Mouse (Mus musculus) frontal cortex, adult (tissue): Measurements from ENCODE around the gene Vps33b.
A peak's percentile ranks its signal among the peaks of the same experiment; 100 is the strongest.

Source experiments
- ATAC-seq: cut with Nextera tagmentation; 2 replicates; pipeline ENCODE4 v1.9.2; 2017; ENCODE audit warnings: mild to moderate bottlenecking, moderate library complexity, mixed read lengths; ENCODE audit not compliant: low TSS enrichment

The Vps33b gene

DNA sequence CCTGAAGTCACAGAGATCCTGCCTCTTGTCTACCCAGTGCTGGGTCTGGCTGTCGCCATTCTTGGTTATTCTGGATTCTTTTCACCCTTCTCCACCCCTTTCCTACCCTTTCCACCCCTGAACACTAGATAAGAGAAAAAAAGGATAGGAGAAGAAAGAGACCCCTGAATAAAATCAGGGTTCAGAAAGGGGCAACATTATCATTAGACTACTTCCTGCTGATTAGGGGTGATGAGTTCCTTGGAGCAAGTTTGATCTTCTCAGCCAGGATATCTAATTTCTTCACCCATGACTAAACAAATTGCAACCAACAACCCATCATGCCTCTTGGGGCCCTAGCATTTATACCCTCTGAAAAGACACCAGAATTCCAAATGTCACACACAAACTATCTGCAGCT lies 1.7 kb upstream of the Vps33b start:
- ATAC-seq = no peak

DNA sequence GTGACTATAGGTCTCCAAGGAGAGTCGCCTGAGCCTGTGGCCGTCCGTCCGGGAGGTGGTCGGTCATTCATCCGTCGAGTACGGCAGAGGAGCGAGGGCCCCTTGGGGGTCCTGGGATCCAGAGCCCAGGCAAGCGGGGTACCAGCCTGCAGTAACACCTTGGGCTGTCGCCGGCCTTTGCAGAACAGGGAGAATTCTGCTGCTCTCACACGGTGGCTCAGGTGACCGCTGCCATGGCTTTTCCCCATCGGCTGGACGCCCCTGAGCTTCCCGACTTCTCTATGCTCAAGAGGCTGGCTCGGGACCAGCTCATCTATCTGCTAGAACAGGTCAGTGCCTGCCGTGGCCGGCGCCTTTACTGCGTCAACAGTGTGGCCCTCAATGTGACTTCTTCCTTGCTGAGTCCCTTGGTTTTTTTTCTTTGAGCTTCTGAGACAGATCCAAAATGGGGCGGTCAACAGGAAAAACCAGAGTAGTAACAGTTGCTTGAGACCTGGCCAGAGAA lies 354 bp downstream of the Vps33b start:
- ATAC-seq = no peak

DNA sequence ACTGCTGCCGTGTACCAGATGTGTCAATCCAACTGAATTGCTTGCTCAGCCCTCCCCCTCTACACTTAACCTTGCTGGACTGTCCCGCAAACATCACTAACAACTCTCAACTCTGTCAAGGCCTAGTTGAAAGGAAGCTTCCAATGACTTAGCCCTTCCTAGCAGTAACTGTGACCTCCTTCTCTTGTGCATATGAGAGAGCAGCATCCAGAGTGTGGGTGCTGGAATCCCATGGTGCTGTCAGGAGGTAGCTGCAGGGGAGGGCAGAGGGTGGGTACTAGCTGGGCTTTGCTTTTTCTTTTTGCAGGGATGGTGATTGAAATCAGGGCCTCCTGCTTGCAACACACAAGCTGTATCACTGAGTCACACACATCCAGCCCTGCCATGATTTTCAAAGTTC lies 4.0 kb downstream of the Vps33b start:
- ATAC-seq = no peak

DNA sequence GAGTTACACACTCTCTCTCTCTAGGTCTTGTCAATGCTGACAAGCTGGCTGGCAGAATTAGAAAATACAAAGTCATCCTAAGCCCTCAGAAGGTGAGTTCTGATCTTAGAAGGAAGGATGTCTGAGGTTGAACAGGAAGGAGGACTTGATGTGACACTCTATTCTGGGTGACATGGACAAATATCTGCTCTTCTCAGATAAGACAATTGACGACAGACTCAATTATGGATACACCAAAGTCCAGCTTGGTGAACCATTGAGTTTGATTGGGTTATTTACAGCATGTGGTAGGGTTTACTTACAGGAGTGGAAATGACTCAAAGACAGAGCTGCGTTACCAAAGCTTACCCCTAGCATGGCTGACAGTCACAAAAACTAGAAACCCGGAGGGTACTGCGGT lies 6.9 kb downstream of the Vps33b start:
- ATAC-seq = no peak

DNA sequence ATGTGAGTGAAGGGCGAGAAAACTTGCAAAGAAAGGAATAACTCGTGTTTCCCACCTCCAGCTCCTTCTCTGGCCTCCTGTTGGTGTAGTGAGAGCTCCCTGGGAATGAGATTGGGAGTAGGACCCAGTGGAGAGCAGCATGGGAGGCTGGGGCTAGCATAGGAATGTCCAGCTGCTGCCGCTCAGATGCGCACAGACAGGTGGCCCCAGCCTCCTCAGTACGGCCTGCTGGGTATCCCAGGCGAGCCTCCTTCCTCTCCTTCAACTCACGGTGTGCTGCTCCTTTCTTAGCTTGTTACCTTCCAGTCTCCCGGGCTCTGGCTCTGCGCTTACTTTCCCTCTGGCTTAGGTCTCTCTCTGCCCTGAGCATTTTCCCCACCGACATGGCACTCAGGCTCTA lies 10.6 kb downstream of the Vps33b start:
- ATAC-seq = no peak

DNA sequence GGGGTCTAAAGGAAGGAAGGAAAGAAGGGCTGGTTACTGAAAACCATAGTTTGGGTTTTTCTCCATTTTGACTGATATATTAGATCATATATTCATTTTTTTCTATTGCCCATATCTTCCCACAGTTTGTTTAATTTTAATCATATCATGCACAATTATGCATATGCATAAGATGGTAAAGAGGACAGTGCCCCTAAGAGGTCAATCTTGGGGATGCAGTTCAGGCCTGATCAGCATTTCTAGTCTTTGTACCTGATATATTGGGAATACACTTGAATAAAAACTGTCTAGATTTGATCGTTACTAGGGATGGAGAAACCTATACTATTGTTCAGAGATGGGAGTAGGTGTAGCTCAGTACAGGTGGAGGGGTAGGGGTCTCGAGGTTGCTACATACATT lies 11.5 kb downstream of the Vps33b start:
- ATAC-seq = no peak

DNA sequence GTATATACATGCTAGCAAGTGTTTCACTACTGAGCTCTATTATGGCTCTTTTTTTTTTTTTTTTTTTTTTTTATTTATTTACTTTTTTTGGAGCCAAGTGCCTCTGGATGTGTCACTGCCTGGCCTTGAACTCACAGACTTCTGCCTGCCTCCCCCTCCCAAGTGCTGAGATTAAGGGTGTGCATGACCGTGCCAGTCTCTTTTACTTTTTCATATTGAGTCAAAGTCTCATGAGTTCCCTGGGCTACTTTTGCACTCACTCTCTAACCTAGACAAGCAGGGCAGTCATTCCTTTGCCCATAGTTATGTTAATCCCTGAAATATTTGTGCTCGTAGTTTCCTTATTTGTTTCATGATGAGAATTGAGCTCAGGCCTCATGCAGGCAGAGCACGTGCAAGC lies 12.2 kb downstream of the Vps33b start:
- ATAC-seq = no peak

DNA sequence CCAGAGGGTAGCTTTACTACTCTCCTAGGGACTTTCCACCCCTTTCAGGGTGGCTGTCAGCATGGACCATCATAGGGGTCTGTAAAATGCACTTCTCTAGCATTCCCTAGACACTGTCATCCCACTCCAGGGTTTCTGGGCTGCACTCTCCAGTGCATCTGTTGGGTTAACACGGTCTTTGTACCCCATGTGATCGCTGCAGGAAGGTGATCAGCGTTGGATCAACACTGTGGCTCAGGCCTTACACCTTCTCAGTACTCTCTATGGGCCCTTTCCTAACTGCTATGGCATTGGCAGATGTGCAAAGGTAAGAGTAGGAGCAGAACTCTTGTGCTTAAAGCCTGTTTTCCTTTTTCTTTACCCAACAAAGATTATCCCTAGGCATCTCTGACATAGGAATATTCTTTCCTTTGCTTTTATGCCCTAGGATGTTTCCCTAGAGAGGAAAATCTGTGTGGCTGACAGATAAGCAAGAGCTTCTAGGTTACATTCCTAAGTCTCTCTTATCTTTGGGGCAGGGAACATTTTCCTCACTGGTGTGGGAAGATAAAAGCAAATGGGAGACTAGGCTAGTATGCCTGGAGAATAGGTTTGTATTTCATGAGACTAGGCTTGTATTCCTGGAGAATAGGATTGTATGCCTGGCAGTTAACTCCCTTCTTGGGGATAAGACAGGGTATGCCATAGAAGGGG lies 13.9 kb downstream of the Vps33b start:
- no peak for ATAC-seq

DNA sequence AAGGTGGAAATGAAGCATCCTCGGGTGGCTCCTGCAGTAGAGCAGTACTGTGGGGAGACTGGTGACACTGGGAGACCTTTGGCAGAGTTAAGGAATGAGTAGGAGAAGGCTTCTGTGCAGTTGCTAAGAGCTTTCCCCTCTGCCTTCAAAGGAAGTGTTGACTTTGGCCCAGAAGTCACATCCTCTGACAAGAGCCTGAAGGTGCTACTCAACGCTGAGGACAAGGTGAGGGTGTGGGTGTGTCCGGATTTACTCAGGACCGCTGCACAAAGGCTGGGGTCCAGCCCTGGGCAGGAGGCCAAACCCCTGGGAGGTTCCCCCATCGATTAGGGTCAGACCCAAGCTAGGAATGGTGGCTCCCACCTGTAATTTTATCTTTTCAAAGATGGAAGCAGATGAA lies 14.9 kb downstream of the Vps33b start:
- no peak for ATAC-seq

DNA sequence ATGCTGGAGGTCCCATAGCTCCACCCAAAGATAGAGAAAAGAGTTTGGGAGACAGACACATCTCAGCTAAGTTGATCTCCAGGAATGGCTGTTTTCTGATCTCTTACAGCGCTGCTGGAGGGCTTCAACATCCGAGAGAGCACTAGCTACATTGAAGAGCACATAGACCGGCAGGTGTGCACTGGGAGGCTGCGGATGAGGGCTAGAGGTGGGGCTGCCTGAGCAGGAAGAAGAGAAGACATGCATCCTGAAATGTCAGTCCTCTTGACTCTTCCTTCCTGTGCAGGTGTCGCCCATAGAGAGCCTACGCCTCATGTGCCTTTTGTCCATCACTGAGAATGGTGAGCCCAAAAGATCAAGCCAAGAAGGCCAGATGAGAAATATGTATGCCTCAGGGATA lies 16.3 kb downstream of the Vps33b start:
- ATAC-seq = no peak

DNA sequence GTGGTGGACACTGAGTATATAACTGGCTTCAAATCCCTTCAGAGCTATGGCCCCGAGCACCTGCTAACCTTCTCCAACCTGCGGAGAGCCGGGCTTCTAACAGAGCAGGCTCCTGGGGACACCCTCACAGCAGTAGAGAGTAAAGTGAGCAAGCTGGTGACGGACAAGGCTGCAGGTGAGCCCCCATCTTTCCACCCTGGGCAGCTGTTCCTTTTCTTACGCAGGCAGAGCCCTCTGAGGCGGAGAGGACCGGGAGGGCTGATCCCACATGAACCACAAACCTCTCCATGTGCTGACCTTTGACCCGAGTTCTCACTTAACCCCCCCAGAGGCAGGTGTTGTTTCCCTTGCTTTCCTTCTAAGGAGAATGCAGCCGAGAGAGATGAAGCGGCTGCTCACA lies 18.3 kb downstream of the Vps33b start:
- ATAC-seq = no peak

DNA sequence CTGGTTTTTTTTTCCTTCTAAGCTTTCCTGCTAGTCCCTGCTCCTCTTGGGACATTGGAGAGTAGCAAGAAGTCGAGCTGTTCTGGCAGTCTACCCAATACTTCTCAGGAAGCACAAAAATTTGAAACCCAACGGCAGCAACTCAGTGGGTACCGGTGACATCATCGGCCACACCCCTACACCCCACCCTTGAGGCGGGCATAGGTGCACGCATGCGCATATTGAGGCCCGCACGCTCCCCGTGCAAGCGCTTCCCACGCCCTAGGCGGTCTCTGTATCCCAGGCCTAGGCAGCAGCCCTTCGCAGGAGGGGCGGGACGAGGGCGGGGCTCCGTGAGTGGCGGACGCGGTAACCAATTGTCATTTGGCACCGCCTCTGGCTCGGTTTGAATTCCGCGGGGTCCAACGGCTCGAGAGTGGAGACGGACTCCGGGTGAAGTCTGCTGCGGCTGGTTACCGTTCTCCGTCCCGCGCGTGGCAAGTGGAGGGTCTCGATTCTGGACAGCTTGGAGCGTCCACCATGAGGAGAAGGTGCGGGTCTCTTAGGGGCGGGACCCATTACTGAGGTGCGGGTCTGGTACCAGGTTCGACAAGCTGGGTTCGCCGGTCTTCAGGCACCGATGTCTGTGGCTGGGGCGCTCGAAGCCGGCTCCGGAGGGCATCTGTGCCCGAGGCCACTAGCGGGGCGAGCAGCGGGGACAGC lies 24.8 kb downstream of the Vps33b start, which contains the start of gene Prc1:
Prc1 (plus strand) TSS at position 389 of the 702 bp plus-strand sequence.
- peak; percentile 99 for ATAC-seq

DNA sequence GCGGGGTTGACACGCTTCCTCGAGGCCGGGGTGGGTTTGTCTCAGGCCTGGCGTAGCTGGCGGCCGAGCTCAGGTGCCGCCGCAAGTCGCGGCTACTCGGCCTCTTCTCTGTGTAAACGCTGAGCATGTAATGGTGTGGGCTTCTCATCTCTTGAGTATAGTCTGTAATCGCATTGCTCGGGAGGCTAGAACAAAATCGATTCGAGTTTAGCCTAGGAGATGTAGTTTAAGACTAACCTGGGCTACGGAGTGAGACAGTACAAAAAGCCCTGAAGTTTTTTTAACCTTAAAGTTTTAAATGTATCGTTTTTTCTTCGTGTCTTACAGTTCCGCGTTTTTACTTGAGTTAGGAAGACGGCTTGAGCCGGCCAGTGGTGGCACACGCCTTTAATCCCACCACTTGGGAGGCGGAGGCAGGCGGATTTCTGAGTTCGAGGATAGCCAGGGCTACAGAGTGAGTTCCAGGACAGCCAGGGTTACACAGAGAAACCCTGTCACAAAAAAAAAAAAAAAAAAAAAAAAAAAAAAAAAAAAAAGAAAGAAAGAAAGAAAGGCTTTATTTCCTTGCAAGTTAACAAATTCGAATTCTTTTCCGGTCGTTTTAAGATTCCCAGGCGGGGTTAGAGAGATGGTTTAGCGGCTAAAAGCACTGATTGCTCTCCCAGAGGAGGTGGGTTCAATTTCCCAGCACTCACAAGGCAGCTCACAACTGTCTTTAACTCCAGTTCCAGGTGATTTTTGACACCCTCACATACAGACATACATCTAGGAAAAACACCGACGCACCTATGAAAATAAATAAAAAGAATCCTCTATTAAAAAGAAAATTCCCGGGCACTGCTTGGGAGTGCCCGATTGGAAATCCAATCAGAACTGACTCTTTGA lies 25.6 kb downstream of the Vps33b start:
- peak; percentile 24; the same call in 1 of the 2 replicates for ATAC-seq

DNA sequence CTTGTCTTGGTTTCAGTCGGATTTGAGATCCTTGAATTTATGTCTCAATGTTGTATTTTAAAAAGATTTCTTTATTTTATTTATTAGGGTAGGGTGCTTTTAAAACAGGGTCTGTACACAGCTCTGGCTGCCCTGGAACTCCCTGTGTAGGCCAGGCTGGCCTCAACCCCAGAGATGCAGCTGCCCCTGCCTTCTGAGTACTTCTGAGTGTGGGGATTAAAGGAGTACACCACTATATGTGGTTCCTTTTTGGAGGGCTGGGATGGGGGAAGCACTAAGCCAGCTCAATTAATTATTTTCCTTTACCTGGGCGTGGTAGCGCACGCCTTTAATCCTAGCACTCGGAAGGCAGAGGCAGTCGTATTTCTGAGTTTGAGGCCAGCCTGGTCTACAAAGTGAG lies 27.0 kb downstream of the Vps33b start:
- ATAC-seq = no peak

DNA sequence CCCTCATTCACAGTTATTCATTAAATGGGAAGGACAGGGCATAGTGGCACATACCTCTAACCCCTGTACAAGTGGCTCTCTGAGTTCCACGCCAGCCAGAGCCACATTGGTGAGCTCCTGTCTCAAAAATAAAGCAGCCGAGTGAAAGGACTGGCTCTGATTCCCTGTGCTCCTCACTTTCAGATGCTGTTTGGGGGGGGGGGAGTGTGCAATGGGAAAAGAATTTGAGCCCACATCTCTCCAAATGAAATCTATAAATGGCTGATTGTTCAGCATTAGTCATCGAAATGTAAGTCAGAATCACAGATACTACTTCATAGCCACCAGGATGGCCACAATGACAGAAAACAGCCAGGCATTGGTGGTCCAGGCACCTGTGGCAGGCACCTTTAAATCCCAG lies 27.6 kb downstream of the Vps33b start:
- no peak for ATAC-seq

DNA sequence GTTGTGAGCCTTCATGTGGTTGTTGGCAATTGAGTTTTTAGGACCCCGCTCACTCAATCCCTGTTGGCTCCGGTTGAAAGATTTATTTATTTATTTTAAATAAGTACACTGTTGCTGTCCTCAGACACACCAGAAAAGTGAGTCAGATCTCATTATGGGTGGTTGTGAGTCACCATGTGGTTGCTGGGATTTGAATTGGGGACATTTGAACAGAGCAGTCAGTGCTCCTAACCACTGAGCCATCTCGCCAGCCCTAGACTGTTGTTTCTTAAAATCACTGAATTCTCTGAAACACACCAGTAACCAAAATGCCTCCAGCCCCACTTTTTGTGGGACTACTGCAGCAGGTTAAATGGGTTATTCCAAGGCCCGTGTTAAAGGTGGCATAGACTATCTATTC lies 29.3 kb downstream of the Vps33b start:
- no peak for ATAC-seq

DNA sequence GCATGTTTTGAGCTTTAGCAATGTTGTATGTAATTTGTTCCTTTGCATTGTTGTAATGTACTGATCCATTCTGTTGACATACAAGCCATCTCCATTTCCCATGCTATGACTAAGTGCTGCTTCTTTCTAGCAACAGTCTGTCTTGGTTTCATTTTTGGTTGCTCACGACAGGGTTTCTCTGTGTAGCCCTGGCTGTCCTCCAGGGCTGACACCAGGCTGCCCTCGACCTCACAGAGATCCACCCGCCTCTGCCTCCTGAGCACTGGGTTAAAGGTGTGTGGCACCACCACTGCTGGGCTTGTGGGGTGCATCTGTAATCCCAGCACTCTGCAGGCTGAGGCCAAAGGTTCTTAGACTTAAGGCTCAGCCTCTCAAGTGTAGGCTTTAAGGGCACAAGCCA lies 30.1 kb downstream of the Vps33b start:
- ATAC-seq = no peak

DNA sequence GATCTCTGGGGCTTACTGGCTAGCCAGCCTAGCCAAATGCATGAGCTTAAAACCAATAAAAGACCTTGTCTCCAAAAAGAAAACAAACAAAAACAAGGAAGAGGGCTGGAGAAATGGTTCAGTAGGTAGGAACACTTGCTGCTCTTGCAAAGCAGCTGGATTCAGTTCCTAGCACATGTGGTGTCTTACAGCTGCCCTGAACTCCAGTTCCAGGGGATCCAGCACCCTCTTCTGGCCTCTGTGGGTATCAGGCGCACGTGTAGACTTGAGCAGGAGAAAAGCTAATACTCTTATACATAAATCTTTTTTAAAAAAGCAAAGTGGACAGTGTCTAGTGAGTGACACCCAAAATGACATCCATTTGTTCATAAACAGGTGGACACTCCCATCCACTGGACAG lies 32.1 kb downstream of the Vps33b start:
- no peak for ATAC-seq

DNA sequence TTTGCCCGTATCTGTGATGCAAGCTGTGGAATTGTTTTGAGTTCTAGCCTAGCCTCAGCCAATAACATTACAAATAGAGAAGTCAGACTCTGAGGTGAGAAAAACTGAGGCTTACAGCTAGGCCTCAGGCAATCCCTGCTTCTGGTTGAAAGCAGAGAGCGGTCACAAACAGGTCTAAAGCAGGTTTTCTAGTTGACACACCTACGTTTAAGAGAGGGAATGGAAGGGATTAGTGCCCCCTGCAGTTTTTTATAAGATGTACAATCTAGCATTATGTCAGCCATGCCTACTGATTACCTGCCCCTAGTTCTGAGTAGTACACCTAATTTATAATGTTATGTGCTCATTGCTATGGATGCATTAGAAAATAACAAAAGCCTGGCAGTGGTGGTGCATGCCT lies 38.3 kb downstream of the Vps33b start:
- no peak for ATAC-seq

DNA sequence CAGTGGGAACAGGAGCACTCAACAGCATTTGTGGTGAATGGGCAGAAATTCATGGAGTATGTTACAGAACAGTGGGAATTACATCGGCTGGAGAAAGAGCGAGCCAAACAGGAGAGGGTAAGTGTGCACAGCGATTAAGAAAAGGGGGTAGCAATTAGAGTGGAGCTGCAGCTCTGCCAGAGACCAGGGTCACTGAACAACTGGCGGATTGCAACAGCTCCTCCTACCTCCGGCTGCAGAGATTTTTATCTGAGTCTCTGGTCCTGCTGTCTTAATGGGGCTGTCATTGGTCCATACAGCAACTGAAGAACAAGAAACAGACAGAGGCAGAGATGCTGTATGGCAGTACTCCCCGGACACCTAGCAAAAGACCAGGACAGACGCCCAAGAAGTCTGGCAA lies 41.3 kb downstream of the Vps33b start:
- no peak for ATAC-seq

DNA sequence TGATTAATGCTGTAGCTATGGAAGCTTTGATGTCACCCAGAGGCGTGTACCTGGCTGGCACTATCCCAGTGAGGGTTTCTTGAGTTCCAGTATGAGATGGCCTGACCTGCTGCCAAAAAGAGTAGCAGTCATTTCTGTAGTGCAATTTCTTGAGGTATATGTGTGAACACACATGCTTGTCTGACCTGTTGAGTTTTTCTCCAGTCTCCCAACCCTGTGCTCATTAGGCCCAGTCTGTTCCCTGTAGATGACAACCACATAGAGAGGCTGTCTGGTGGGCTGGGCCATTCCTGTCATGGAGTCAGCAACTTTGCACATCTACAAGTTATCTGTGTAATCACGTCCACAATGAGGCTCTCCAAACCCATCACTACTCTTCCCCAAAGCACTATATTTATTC lies 46.3 kb downstream of the Vps33b start:
- ATAC-seq = no peak

DNA sequence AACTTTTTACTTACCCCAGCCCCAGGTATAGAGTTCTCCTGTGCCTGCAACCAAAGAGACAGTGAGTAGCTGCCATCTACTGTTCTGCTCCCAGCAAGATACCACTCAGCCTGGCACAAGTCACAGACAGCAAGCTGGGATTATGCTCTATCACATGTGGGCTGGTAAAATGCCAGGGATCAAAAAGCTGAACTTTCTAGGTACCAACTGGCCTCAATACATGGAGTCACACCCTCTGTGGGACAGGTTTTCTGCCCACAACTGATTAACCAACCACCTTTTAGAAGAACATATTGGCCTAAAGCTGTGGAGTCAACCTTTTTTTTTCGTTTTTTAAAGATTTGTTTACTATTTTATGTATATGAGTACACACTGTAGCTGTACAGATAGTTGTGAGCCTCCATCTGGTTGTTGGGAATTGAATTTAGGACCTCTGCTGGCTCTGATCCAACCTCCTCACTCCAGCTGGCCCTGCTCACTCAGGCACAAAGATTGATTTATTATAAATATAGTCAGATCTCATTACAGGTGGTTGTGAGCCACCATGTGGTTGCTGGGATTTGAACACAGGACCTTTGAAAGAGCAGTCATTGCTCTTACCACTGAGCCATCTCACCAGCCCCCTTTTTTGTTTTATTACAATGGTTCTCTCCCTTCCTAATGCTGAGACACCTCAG lies 48.1 kb downstream of the Vps33b start:
- ATAC-seq = no peak
